10 mouse cellular contexts compared by ENCODE assay signal in genomic region chr11:77442186-77443170, GRCm38 (mm10). TPM values are rescaled to one million over a fixed set of nuclear protein-coding genes. Genes with fewer than 3 reads are reported as not detected.
A peak's percentile ranks its signal among the peaks of the same experiment; 100 is the strongest.
DNase-seq lines count a peak whose midpoint lies in the region; ATAC-seq lines count a peak whose summit lies in the region.
"Had no signal": no experiment of that assay in that cellular context is flagged by ENCODE, and none has a peak within 500 bp of the region (broad histone marks: within the 10 kb centered on the region; RNA-seq: fewer than 3 reads in every experiment).

No protein-coding gene starts in this region.

- H3K27me3 ChIP-seq in heart, embryonic 10.5 days (ENCODE audit: insufficient read depth, poor library complexity, severe bottlenecking), result no peaks in the 10 kb centered on the region
- H3K27me3 ChIP-seq in midbrain, embryonic 10.5 days (ENCODE audit: low read depth, poor library complexity, severe bottlenecking), result no peaks in the 10 kb centered on the region
- no peaks in the 10 kb centered on the region for H3K27me3 ChIP-seq in midbrain, embryonic 16.5 days (ENCODE audit: control insufficient read depth, insufficient read depth, low read depth, low read length)
- H3K27me3 ChIP-seq: embryonic facial prominence, embryonic 12.5 days had no signal

- H3K4me2 ChIP-seq in midbrain, embryonic 16.5 days (ENCODE audit: low read length), result no peak overlapping the region
- H3K4me2 ChIP-seq: embryonic facial prominence, embryonic 12.5 days had no signal

- DNase-seq in heart, adult 11 months, result peak; percentile 99
- DNase-seq in heart, embryonic 10.5 days (ENCODE audit: low spot score), result no peak
- peak; percentile 69 to 73 for DNase-seq in heart, postnatal 14 days
- DNase-seq in lung, postnatal 25 days (ENCODE audit: low spot score), result peak; percentile 87
- no peak for DNase-seq in midbrain, embryonic 10.5 days (ENCODE audit: low spot score)
- no peak for DNase-seq in ovary, postnatal 14 days (ENCODE audit: low spot score)

- intact Hi-C loops in heart, postnatal 14 days (cut with DNase I), result loop anchor here (5.0 kb wide), 1 partner anchor 75 kb away; no protein-coding TSS in a partner anchor

- H3K27ac ChIP-seq in heart, embryonic 10.5 days, result no peak overlapping the region
- no peak overlapping the region for H3K27ac ChIP-seq in midbrain, embryonic 10.5 days (replicated peaks)
- H3K27ac ChIP-seq in midbrain, embryonic 16.5 days (ENCODE audit: low read length), result no peak overlapping the region
- H3K27ac ChIP-seq: embryonic facial prominence, embryonic 12.5 days had no signal

- WGBS in heart, embryonic 10.5 days, result 74% methylated on average over 7 of the region's 7 CpGs
- WGBS in midbrain, embryonic 10.5 days, result 86% methylated on average over 7 of the region's 7 CpGs
- WGBS in midbrain, embryonic 16.5 days, result 82% methylated on average over 7 of the region's 7 CpGs

- H3K4me1 ChIP-seq in heart, embryonic 10.5 days, result peaks cover 10% of the 10 kb centered on the region; the same call in 1 of the 2 replicates
- no peaks in the 10 kb centered on the region for H3K4me1 ChIP-seq in midbrain, embryonic 10.5 days
- no peaks in the 10 kb centered on the region for H3K4me1 ChIP-seq in midbrain, embryonic 16.5 days (ENCODE audit: control insufficient read depth, insufficient read depth, low read length)

- H3K9ac ChIP-seq in midbrain, embryonic 16.5 days (ENCODE audit: low read depth, low read length), result no peak overlapping the region
- H3K9ac ChIP-seq: embryonic facial prominence, embryonic 12.5 days had no signal

- H3K4me3 ChIP-seq in heart, embryonic 10.5 days, result no peak overlapping the region
- no peak overlapping the region for H3K4me3 ChIP-seq in midbrain, embryonic 10.5 days
- no peak overlapping the region for H3K4me3 ChIP-seq in midbrain, embryonic 16.5 days (ENCODE audit: low read depth, low read length)
- H3K4me3 ChIP-seq: embryonic facial prominence, embryonic 12.5 days had no signal

- peak; percentile 63 for ATAC-seq in common myeloid progenitor, adult 5-6 weeks (replicated peaks; ENCODE audit: low read depth, poor library complexity, severe bottlenecking)
- no peak for ATAC-seq in midbrain, embryonic 16.5 days

- no peaks in the 10 kb centered on the region for H3K9me3 ChIP-seq in heart, embryonic 10.5 days
- H3K9me3 ChIP-seq in midbrain, embryonic 10.5 days (replicated peaks), result no peaks in the 10 kb centered on the region
- no peaks in the 10 kb centered on the region for H3K9me3 ChIP-seq in midbrain, embryonic 16.5 days (replicated peaks; ENCODE audit: control insufficient read depth, low read length, poor library complexity, severe bottlenecking)
- H3K9me3 ChIP-seq: embryonic facial prominence, embryonic 12.5 days had no signal

- peaks cover 54% of the 10 kb centered on the region for H3K36me3 ChIP-seq in heart, embryonic 10.5 days
- H3K36me3 ChIP-seq in midbrain, embryonic 10.5 days, result peaks cover 42% of the 10 kb centered on the region
- H3K36me3 ChIP-seq in midbrain, embryonic 16.5 days (ENCODE audit: control insufficient read depth, insufficient read depth, low read length), result peaks cover 13% of the 10 kb centered on the region

RNA-seq across cellular contexts. Expression of gene Coro6, which starts 19.7 kb away (rescaled TPM):
- 15.9 and 24.4 TPM in 2 replicates for polyA plus RNA-seq in heart, embryonic 10.5 days (2016; fragmentation: Nextera tagmentation; extraction: Ambion mirVana)
- not detected in 2 replicates for total RNA-seq in common myeloid progenitor, adult 5-6 weeks (2017)
- total RNA-seq in heart, postnatal 14 days (2021), result 100 to 1,000 TPM; 188 to 189 TPM
- polyA plus RNA-seq in midbrain, embryonic 10.5 days (2016; fragmentation: Nextera tagmentation; extraction: Ambion mirVana), result not detected in 2 replicates
- 0.19 and 0.39 TPM in 2 replicates for polyA plus RNA-seq in midbrain, embryonic 16.5 days (2015; fragmentation: Nextera tagmentation; extraction: Ambion mirVana)
- polyA plus RNA-seq: thymus, postnatal 0 days had no signal

RNA-seq across cellular contexts. Expression of gene Ankrd13b, which starts 47.0 kb away (rescaled TPM):
- 2.5 and 3.5 TPM in 2 replicates for polyA plus RNA-seq in heart, embryonic 10.5 days (2016; fragmentation: Nextera tagmentation; extraction: Ambion mirVana)
- total RNA-seq in common myeloid progenitor, adult 5-6 weeks (2017), result 8.7 and 10.5 TPM in 2 replicates
- total RNA-seq in heart, postnatal 14 days (2021), result 10 to 100 TPM; 10.6 to 10.9 TPM
- polyA plus RNA-seq in midbrain, embryonic 10.5 days (2016; fragmentation: Nextera tagmentation; extraction: Ambion mirVana), result 7.4 and 11.8 TPM in 2 replicates
- polyA plus RNA-seq in midbrain, embryonic 16.5 days (2015; fragmentation: Nextera tagmentation; extraction: Ambion mirVana), result 31.9 and 33.7 TPM in 2 replicates

RNA-seq across cellular contexts. Expression of gene Git1, which starts 50.9 kb away (rescaled TPM):
- 9.0 and 11.9 TPM in 2 replicates for polyA plus RNA-seq in heart, embryonic 10.5 days (2016; fragmentation: Nextera tagmentation; extraction: Ambion mirVana)
- 22.4 and 24.1 TPM in 2 replicates for total RNA-seq in common myeloid progenitor, adult 5-6 weeks (2017)
- total RNA-seq in heart, postnatal 14 days (2021), result 10 to 100 TPM; 49.1 to 50.0 TPM
- 10.9 and 11.7 TPM in 2 replicates for polyA plus RNA-seq in midbrain, embryonic 10.5 days (2016; fragmentation: Nextera tagmentation; extraction: Ambion mirVana)
- 15.9 and 17.3 TPM in 2 replicates for polyA plus RNA-seq in midbrain, embryonic 16.5 days (2015; fragmentation: Nextera tagmentation; extraction: Ambion mirVana)

Comparison
In these comparisons a context has a peak if more than half of its experiments do, and no peak if none do; other contexts are left out.
1. DNase-seq: peak in heart, adult 11 months (single experiment), heart, postnatal 14 days (2 of 2) and lung, postnatal 25 days (single experiment); none in heart, embryonic 10.5 days (single experiment), midbrain, embryonic 10.5 days (single experiment) and ovary, postnatal 14 days (single experiment).
2. RNA of gene Coro6, which starts 19.7 kb away (polyA plus RNA-seq): 15.9 to 24.4 TPM in heart, embryonic 10.5 days; 0.19 to 0.39 TPM in midbrain, embryonic 16.5 days and not detected in midbrain, embryonic 10.5 days; every median in the first group is over 10 times any median in the second.